In genomic region chr9:122312296-122312990, GRCm38 (mm10) we compare ENCODE assay signal across 14 mouse cellular contexts.
"Had no signal": no experiment of that assay in that cellular context is flagged by ENCODE, and none has a peak within 500 bp of the region (broad histone marks: within the 10 kb centered on the region; RNA-seq: fewer than 3 reads in every experiment).

No protein-coding gene starts in this region.

- DNase-seq: lung, adult 18-20 months; lung, embryonic 14.5 days; lung, postnatal 10 days; lung, postnatal 4 days; retina, postnatal 1 day; right cerebral cortex, adult 18-20 months; right cerebral cortex, postnatal 25 days; right cerebral cortex, postnatal 4 days; spleen, adult 18-20 months; thymus, adult 18-20 months; thymus, postnatal 14 days; thymus, postnatal 36 days had no signal

- ATAC-seq: midbrain, embryonic 13.5 days; midbrain, embryonic 15.5 days had no signal
